Mouse (Mus musculus) embryonic facial prominence, embryonic 14.5 days (tissue): ENCODE results near the gene Klc1. TPM values are rescaled to one million over a fixed set of nuclear protein-coding genes. Genes with fewer than 3 reads are reported as not detected.

Experiments used
- ATAC-seq: fragments of 200-750 bp; cut with Nextera tagmentation; 2 replicates; pipeline ENCODE4 v1.8.0; 2017; ENCODE audit warnings: low read depth, moderate number of reproducible peaks, moderate TSS enrichment
- DNase-seq: peaks from one replicate; pipeline ENCODE4 v3.0.0-alpha.2; 2015; ENCODE audit warnings: low spot score
- H3K27ac ChIP-seq: fragments of 300-500 bp; sonication (generic); replicated peaks from 2 replicates; pipeline ENCODE4 v1.5.1; 2014; ENCODE audit warnings: low read depth, mild to moderate bottlenecking, low read length, moderate library complexity
- H3K27me3 ChIP-seq: fragments of 300-500 bp; sonication (generic); replicated peaks from 2 replicates; pipeline ENCODE4 v1.6.1; 2014; ENCODE audit warnings: low read length; ENCODE audit not compliant: control insufficient read depth, insufficient read depth
- H3K36me3 ChIP-seq: fragments of 300-500 bp; sonication (generic); 2 replicates; pipeline ENCODE4 v1.6.1; 2014; ENCODE audit warnings: low read length, mixed read lengths; ENCODE audit not compliant: control insufficient read depth, insufficient read depth
- H3K4me1 ChIP-seq: fragments of 300-500 bp; sonication (generic); 2 replicates; pipeline ENCODE4 v1.6.1; 2014; ENCODE audit warnings: antibody characterized with exemption, low read length; ENCODE audit not compliant: control insufficient read depth, insufficient read depth
- H3K4me2 ChIP-seq: fragments of 300-500 bp; sonication (generic); 2 replicates; pipeline ENCODE4 v1.6.1; 2014; ENCODE audit warnings: low read depth, mild to moderate bottlenecking, low read length, moderate library complexity, mixed read lengths
- H3K4me3 ChIP-seq: fragments of 300-500 bp; sonication (generic); 2 replicates; pipeline ENCODE4 v1.5.1; 2014; ENCODE audit warnings: low read depth, mild to moderate bottlenecking, low read length
- H3K9ac ChIP-seq: fragments of 300-500 bp; sonication (generic); 2 replicates; pipeline ENCODE4 v1.6.1; 2014; ENCODE audit warnings: low read depth, mild to moderate bottlenecking, low read length, moderate library complexity, mixed read lengths
- H3K9me3 ChIP-seq: fragments of 300-500 bp; sonication (generic); 2 replicates; pipeline ENCODE4 v1.6.1; 2016; ENCODE audit warnings: low read length; ENCODE audit not compliant: control insufficient read depth
- WGBS: fragments of 180-500 bp; shearing (Covaris S2); extraction: QIAGEN DNeasy Blood & Tissue Kit; methylation state at CpG from one replicate; pipeline ENCODE4 v1.1.7; 2014; 5-methylcytosine and 5-hydroxymethylcytosine counted together
- polyA plus RNA-seq: library from polyadenylated mRNA; unstranded; fragments of >200 nt; fragmentation: Nextera tagmentation; extraction: Ambion mirVana; gene quantifications from 2 replicates; pipeline ENCODE4 v1.2.1, GENCODE M21; 2014

The Klc1 gene
- polyA plus RNA-seq, 1 experiment from 2014 or later = 128 TPM

DNA sequence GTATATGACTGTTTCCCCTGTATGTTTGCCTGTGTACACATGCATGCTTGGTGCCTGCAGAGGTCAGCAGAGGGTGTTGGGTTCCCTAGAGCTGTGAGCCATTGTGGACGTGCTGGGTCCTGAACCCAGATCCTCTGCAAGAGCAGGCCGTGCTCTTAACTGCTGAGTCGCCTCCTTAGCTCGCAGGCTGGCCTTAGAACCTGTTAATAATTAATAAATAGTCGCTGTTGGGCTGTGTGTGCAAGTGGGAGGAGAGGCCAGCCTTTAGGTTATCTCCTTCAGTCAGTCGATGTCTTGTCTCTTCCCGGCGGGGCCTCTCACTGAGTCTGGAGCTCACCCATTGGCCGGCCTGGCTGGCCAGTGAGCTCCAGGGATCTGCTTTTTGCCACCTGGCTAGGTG lies 58.3 kb downstream of the Klc1 start:
- Histone ChIP-seq H3K9ac (peak overlapping the region; percentile 46), H3K4me1 (peaks cover 30% of the 10 kb centered on the region), H3K4me3 (no peak overlapping the region), H3K36me3 (peaks cover 3% of the 10 kb centered on the region; the same call in 1 of the 2 replicates), H3K27ac (no peak overlapping the region), H3K9me3 (no peaks in the 10 kb centered on the region), H3K27me3 (no peaks in the 10 kb centered on the region), H3K4me2 (peak overlapping the region; percentile 67)
- no peak for DNase-seq
- ATAC-seq = no peak
- WGBS = 71% methylated on average over 9 of the region's 9 CpGs

DNA sequence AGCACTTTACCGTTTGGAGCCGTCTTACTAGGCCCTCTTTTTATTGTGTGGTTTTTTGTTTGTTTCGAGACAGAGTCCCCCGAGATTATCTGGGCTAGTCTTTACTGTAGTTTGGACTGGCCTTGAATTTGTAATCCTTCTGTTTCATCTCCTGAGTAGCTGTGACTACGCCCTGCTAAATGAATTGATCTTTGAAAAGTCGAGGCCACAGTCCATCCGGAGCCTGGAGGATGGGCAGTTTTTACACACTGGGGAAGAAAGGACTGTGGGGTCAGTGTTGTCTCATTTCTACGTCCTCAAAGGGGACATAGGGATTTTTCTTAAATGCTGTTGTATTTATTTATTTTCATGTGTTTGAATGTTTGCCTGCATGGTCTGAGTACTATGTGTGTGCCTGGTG lies 59.3 kb downstream of the Klc1 start:
- Histone ChIP-seq H3K9me3 (no peaks in the 10 kb centered on the region), H3K27ac (no peak overlapping the region), H3K4me3 (no peak overlapping the region), H3K27me3 (no peaks in the 10 kb centered on the region), H3K4me2 (no peak overlapping the region), H3K9ac (no peak overlapping the region), H3K4me1 (peaks cover 24% of the 10 kb centered on the region), H3K36me3 (peaks cover 3% of the 10 kb centered on the region; the same call in 1 of the 2 replicates)
- WGBS = 87% methylated on average over 8 of the region's 8 CpGs
- ATAC-seq (no peak), DNase-seq (no peak)

DNA sequence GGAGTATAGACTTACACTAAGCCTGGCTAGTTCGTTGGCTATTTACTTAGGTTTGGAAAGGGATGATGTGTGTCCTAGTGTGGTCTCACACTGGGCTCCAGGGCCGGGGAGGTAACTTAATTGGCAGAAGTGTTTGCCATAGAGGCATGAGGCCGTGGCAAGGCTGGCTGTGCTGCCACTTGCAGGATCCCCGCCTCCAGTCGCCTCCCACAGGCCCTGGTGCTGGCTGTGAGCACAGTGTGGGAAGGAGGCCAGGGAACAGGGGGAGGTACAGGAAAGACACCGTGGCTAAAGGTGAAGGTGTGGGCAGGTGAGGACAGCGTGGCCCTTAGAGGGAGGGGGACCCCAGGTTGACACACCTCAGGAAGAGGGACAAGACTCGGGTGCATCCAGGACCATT lies 61.3 kb downstream of the Klc1 start:
- Histone ChIP-seq H3K27ac (no peak overlapping the region), H3K36me3 (peaks cover 19% of the 10 kb centered on the region), H3K9ac (no peak overlapping the region), H3K4me3 (no peak overlapping the region), H3K9me3 (no peaks in the 10 kb centered on the region), H3K4me1 (peaks cover 19% of the 10 kb centered on the region), H3K27me3 (no peaks in the 10 kb centered on the region), H3K4me2 (no peak overlapping the region)
- WGBS = 78% methylated on average over 8 of the region's 8 CpGs
- no peak for ATAC-seq
- no peak for DNase-seq

DNA sequence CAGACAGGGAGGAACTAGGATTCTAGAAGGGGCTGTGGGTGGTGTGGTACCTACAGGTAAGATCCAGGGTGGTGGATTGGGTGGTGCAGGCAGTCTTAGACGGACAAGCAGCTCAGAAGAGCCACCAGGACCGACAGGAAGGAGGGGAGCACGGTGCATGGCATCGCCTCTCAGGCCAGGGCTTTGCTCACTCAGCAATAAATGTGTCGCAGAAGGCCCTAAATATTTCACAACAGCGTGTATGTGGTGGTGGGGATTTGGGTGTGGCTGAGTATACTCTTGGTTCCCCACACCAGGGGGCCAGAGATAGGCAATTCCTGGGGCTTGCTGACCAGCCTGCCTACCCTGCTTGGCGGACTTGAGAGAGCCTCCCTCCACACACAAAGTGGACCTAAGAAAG lies 62.1 kb downstream of the Klc1 start:
- Histone ChIP-seq H3K9ac (no peak overlapping the region), H3K4me3 (no peak overlapping the region), H3K4me1 (peaks cover 13% of the 10 kb centered on the region; the same call in 1 of the 2 replicates), H3K9me3 (no peaks in the 10 kb centered on the region), H3K4me2 (no peak overlapping the region), H3K27me3 (no peaks in the 10 kb centered on the region), H3K27ac (no peak overlapping the region), H3K36me3 (peaks cover 27% of the 10 kb centered on the region)
- WGBS = 91% methylated on average over 7 of the region's 7 CpGs
- DNase-seq (no peak), ATAC-seq (no peak)

DNA sequence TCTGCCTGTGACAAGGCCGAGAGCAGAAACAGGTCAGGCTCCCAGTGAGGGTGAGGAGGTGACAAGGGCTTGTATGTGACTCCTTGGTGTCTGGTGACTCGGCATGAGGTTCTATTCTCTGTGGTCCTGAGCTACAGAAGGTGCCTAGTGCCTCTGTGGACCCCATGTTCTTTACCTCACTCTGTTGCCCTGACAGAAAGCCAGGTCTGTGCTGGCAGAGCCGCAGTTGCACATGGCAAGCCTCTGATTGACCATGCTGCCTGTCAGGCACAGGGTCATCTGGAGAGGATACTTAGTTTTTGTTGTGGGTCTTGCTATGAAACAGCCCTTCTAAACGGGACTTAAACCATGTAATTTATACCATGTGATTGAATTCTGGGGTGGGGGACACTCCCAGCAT lies 63.3 kb downstream of the Klc1 start:
- no peak overlapping the region for H3K4me3 ChIP-seq
- H3K4me1 ChIP-seq = 0 out of 2 replicates have a peak, but pooled peaks cover 3% of the 10 kb centered on the region
- H3K36me3 ChIP-seq = peaks cover 39% of the 10 kb centered on the region
- DNase-seq (no peak), ATAC-seq (no peak)
- H3K4me2 ChIP-seq = no peak overlapping the region
- no peak overlapping the region for H3K27ac ChIP-seq
- H3K9ac ChIP-seq = no peak overlapping the region
- 71% methylated on average over 4 of the region's 4 CpGs for WGBS
- no peaks in the 10 kb centered on the region for H3K27me3 ChIP-seq
- H3K9me3 ChIP-seq = no peaks in the 10 kb centered on the region

DNA sequence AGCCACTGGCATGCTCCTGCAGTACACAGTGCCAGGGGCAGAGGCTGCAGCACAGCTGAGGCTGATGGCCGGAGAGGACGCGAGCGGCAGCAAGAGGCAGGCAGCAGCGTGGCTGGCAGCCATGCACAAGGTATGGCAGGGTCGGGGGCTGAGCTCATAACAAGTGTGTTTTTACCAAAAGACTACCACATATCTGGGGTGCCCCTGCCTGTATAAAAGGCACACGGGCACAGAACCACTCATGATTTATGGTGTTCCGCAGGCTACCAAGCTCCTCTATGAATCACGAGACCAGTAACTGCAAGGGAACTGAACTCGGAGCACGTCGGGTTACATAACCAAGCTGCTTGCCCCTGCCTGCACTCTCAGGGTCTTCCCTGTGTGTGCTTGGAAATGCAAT lies 68.9 kb downstream of the Klc1 start:
- H3K4me2 ChIP-seq = no peak overlapping the region
- WGBS = 94% methylated on average over 12 of the region's 12 CpGs
- H3K4me3 ChIP-seq = no peak overlapping the region
- DNase-seq (no peak), ATAC-seq (no peak)
- no peaks in the 10 kb centered on the region for H3K4me1 ChIP-seq
- no peaks in the 10 kb centered on the region for H3K27me3 ChIP-seq
- no peaks in the 10 kb centered on the region for H3K9me3 ChIP-seq
- peaks cover 90% of the 10 kb centered on the region for H3K36me3 ChIP-seq
- H3K27ac ChIP-seq = no peak overlapping the region
- H3K9ac ChIP-seq = no peak overlapping the region

DNA sequence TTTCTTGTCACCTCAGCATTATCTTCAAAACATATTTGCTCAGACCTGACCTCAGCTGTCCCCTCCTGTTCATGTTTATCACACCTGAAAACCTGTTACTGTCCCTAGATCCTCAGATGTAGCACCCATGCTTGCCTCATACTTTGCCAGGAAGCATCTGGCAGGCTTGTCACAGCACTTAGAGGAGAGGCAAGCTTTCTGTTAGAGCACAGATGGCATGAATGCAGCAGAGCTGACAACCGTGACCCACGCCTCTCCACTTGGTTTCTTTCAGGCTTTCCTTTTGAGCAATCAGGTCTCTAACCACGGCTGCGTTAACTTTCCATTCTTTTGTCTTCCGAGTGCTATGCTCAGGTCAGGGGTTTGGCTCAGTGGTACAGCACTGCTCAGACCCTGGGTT lies 70.8 kb downstream of the Klc1 start:
- Histone ChIP-seq H3K27me3 (no peaks in the 10 kb centered on the region), H3K4me3 (no peak overlapping the region), H3K4me1 (no peaks in the 10 kb centered on the region), H3K27ac (no peak overlapping the region; the same call in 1 of the 2 replicates), H3K4me2 (no peak overlapping the region), H3K9ac (no peak overlapping the region), H3K36me3 (peaks cover 98% of the 10 kb centered on the region), H3K9me3 (no peaks in the 10 kb centered on the region)
- WGBS = 75% methylated on average over 5 of the region's 5 CpGs
- DNase-seq = peak; percentile 21
- no peak for ATAC-seq

DNA sequence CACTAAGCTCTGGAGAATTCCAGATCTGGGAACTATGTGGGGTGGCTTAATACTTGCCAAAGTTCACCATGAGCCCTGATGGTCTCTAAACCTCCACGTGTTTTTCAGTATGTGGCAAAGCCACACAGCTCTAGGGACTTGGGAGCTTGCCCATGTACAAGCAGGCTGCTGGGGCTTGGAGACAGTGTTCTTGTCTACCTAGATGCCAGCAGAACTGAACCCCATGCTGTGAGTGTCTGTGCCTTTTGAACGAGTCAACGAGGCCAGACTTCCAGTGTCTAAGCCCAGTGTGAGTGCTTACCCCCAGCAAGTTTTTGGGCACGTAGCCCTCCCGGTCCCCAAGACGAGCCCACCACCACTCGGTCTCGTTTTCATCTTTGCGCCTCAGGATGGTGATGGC lies 71.3 kb downstream of the Klc1 start:
- H3K27ac ChIP-seq = no peak overlapping the region; the same call in 1 of the 2 replicates
- WGBS = 85% methylated on average over 9 of the region's 9 CpGs
- no peak for ATAC-seq

DNA sequence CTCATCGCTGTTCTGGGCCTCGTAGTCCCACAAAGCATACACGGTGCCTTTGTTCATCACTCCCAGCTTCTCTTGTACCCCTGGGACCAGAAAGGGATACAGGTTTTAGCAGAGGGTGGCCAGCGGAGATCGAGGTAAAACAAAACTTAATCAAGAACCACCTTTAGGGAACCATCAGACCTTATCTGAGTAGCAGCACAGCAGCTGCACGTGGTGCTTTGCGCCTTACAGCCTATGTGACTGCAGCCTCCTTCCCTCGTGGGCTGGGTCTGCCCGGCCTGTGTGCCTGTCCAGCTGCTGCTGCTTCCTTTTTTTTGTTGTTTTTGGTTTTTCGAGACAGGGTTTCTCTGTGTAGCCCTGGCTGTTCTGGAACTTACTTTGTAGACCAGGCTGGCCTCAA lies 71.7 kb downstream of the Klc1 start:
- Histone ChIP-seq H3K4me1 (no peaks in the 10 kb centered on the region), H3K9ac (no peak overlapping the region), H3K27ac (no peak overlapping the region), H3K4me2 (no peak overlapping the region), H3K27me3 (no peaks in the 10 kb centered on the region), H3K9me3 (no peaks in the 10 kb centered on the region), H3K4me3 (no peak overlapping the region), H3K36me3 (peaks cover 98% of the 10 kb centered on the region)
- no peak for ATAC-seq
- 90% methylated on average over 10 of the region's 10 CpGs for WGBS
- DNase-seq = no peak

More for the DNA sequence above, 71.3 kb downstream of the Klc1 start:
- Histone ChIP-seq H3K4me2 (no peak overlapping the region), H3K27me3 (no peaks in the 10 kb centered on the region), H3K36me3 (peaks cover 98% of the 10 kb centered on the region), H3K9ac (no peak overlapping the region), H3K4me1 (no peaks in the 10 kb centered on the region), H3K4me3 (no peak overlapping the region), H3K9me3 (no peaks in the 10 kb centered on the region)
- DNase-seq = no peak
